1 mouse cellular context compared by ENCODE assay signal in the genomic region with DNA sequence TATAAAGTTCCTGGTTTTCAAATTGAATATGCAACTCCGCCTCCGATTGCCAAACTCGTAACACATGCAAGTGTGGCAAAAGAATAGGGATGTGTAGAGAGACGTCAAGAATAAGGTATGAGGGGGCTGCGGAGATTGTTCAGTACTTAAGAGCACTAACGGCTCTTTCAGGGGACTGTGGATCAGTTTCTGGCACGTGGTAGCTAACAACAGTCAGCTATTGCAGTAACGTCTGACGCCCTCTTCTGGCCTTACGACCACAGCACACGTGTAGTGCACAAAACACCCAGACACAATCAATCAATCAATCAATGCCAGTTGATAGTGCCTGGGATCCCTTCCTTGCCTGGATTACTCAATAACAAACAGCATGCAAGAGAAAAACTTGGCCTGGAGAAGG.
TF ChIP-seq lines count a peak whose summit lies in the region.

No protein-coding gene starts in this region.

TF ChIP-seq in MEL, 35 proteins besides CTCF, POLR2A, EP300 and RAD21 (continued from another document):
- TF ChIP-seq NELFE (IDR thresholded peaks at IDR 0.05; ENCODE audit: low read depth, low read length) (no peak; the same call in 1 of the 2 replicates), UBTF (IDR thresholded peaks at IDR 0.05; ENCODE audit: borderline replicate concordance, insufficient read depth, low read depth, low read length) (no peak), MYC (IDR thresholded peaks at IDR 0.05; ENCODE audit: low read depth, low read length) (peak; percentile 100), ZC3H11A (IDR thresholded peaks at IDR 0.05; ENCODE audit: low read depth, low read length) (peak; percentile 47), CHD1 (IDR thresholded peaks at IDR 0.05; ENCODE audit: low read depth, low read length) (peak; percentile 91; the same call in 1 of the 2 replicates), TAL1 (IDR thresholded peaks at IDR 0.05; ENCODE audit: low read length) (no peak), RCOR1 (IDR thresholded peaks at IDR 0.05; ENCODE audit: low read depth, low read length) (0 out of 2 replicates have a peak, but pooled peaks have one; percentile 13), ZMIZ1 (IDR thresholded peaks at IDR 0.05; ENCODE audit: low read depth, low read length) (0 out of 2 replicates have a peak, but pooled peaks have one; percentile 32), E2F4 (IDR thresholded peaks at IDR 0.05; ENCODE audit: borderline replicate concordance, low read depth, low read length) (peak; percentile 71)
